Mouse (Mus musculus) embryonic facial prominence, embryonic 14.5 days (tissue): ENCODE results near the gene Sar1a. TPM values are rescaled to one million over a fixed set of nuclear protein-coding genes. Genes with fewer than 3 reads are reported as not detected.

Experiments
- ATAC-seq: fragments of 200-750 bp; cut with Nextera tagmentation; 2 replicates; pipeline ENCODE4 v1.8.0; 2017; ENCODE audit warnings: low read depth, moderate number of reproducible peaks, moderate TSS enrichment
- DNase-seq: peaks from one replicate; pipeline ENCODE4 v3.0.0-alpha.2; 2015; ENCODE audit warnings: low spot score
- H3K27ac ChIP-seq: fragments of 300-500 bp; sonication (generic); replicated peaks from 2 replicates; pipeline ENCODE4 v1.5.1; 2014; ENCODE audit warnings: low read depth, mild to moderate bottlenecking, low read length, moderate library complexity
- H3K27me3 ChIP-seq: fragments of 300-500 bp; sonication (generic); replicated peaks from 2 replicates; pipeline ENCODE4 v1.6.1; 2014; ENCODE audit warnings: low read length; ENCODE audit not compliant: control insufficient read depth, insufficient read depth
- H3K36me3 ChIP-seq: fragments of 300-500 bp; sonication (generic); 2 replicates; pipeline ENCODE4 v1.6.1; 2014; ENCODE audit warnings: low read length, mixed read lengths; ENCODE audit not compliant: control insufficient read depth, insufficient read depth
- H3K4me1 ChIP-seq: fragments of 300-500 bp; sonication (generic); 2 replicates; pipeline ENCODE4 v1.6.1; 2014; ENCODE audit warnings: antibody characterized with exemption, low read length; ENCODE audit not compliant: control insufficient read depth, insufficient read depth
- H3K4me2 ChIP-seq: fragments of 300-500 bp; sonication (generic); 2 replicates; pipeline ENCODE4 v1.6.1; 2014; ENCODE audit warnings: low read depth, mild to moderate bottlenecking, low read length, moderate library complexity, mixed read lengths
- H3K4me3 ChIP-seq: fragments of 300-500 bp; sonication (generic); 2 replicates; pipeline ENCODE4 v1.5.1; 2014; ENCODE audit warnings: low read depth, mild to moderate bottlenecking, low read length
- H3K9ac ChIP-seq: fragments of 300-500 bp; sonication (generic); 2 replicates; pipeline ENCODE4 v1.6.1; 2014; ENCODE audit warnings: low read depth, mild to moderate bottlenecking, low read length, moderate library complexity, mixed read lengths
- H3K9me3 ChIP-seq: fragments of 300-500 bp; sonication (generic); 2 replicates; pipeline ENCODE4 v1.6.1; 2016; ENCODE audit warnings: low read length; ENCODE audit not compliant: control insufficient read depth
- WGBS: fragments of 180-500 bp; shearing (Covaris S2); extraction: QIAGEN DNeasy Blood & Tissue Kit; methylation state at CpG from one replicate; pipeline ENCODE4 v1.1.7; 2014; 5-methylcytosine and 5-hydroxymethylcytosine counted together
- polyA plus RNA-seq: library from polyadenylated mRNA; unstranded; fragments of >200 nt; fragmentation: Nextera tagmentation; extraction: Ambion mirVana; gene quantifications from 2 replicates; pipeline ENCODE4 v1.2.1, GENCODE M21; 2014

Sar1a gene
- polyA plus RNA-seq, 1 experiment from 2014 or later = 338 TPM

DNA sequence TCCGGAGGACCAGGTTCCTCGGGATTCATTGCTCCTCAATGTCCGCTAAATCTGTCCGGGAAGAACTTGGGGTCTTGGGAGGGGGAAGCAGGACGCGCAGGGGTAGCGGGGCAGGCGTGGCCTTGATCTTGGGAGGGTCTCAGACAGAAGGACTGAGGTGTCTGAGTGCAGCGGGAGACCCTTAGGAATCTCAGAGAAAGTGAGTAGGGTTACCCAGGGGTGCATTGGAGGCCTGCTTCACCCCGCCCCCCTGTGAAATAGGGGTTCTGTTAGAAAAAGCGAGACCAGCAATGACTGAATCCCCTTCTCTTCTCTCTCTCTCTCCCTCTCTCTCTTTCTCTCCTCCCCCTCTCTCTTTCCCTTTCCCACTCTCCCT, 35.4 kb downstream of the Sar1a start:
- whole genome bisulfite sequencing = 2% methylated on average over 11 of the region's 11 CpGs
- peak overlapping the region; percentile 92 for H3K4me2 ChIP-seq

DNA sequence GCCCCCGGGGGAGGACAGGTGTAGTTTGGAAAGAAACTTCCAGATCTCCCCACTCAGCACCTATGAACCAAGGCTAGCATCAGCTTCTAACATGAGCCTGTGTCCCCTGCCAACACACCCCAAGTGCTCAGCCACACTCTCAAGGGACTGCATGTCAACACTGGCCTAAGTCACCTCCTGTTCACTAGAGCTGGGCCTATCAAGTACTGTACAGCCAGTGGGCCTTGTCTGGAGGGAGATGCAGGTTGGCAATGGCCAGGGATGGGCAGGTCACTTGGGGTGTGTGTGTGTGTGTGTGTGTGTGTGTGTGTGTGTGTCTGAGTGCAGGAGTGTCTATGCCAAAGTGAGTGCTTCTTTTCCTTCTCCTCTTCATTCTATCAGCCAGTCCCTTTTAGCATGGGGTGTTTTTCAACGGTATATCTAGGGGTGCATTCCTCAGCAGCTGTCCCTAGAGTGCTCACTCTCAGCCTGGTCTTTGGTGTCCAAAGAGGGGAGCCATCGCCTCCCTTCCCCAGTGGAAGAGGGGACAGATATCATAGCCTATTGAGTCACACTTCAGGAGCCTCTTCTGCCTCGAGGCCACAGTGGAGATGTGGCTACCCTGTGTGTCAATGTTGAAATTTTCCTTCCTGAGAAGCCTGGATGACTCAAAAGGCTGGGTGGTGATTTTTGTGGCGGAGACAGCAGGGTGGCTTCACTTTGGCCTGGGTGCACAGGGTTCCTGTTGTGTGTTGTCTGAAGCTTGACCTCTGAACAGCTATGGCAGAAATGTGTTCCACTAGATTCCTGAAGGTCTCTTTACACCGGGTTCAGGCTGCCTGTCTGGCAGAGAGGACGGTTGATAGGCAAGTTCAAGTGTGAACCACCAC, 36.1 kb downstream of the Sar1a start:
- Histone ChIP-seq H3K27ac (no peak overlapping the region), H3K4me3 (peak overlapping the region; percentile 59), H3K9ac (peak overlapping the region; percentile 66; the same call in 1 of the 2 replicates), H3K27me3 (no peaks in the 10 kb centered on the region), H3K4me1 (peaks cover 6% of the 10 kb centered on the region), H3K9me3 (no peaks in the 10 kb centered on the region), H3K4me2 (peak overlapping the region; percentile 92), H3K36me3 (no peaks in the 10 kb centered on the region)
- 77% methylated on average over 7 of the region's 7 CpGs for WGBS
- ATAC-seq (0 out of 2 replicates have a peak, but pooled peaks have one; percentile 28), DNase-seq (no peak)

More for the DNA sequence above, 35.4 kb downstream of the Sar1a start:
- no peaks in the 10 kb centered on the region for H3K27me3 ChIP-seq
- H3K4me1 ChIP-seq = peaks cover 6% of the 10 kb centered on the region
- H3K9ac ChIP-seq = peak overlapping the region; percentile 66
- H3K9me3 ChIP-seq = no peaks in the 10 kb centered on the region
- peak overlapping the region; percentile 59 for H3K4me3 ChIP-seq
- no peak for DNase-seq
- no peak overlapping the region for H3K27ac ChIP-seq
- peak; percentile 19; the same call in 1 of the 2 replicates for ATAC-seq
- H3K36me3 ChIP-seq = no peaks in the 10 kb centered on the region

DNA sequence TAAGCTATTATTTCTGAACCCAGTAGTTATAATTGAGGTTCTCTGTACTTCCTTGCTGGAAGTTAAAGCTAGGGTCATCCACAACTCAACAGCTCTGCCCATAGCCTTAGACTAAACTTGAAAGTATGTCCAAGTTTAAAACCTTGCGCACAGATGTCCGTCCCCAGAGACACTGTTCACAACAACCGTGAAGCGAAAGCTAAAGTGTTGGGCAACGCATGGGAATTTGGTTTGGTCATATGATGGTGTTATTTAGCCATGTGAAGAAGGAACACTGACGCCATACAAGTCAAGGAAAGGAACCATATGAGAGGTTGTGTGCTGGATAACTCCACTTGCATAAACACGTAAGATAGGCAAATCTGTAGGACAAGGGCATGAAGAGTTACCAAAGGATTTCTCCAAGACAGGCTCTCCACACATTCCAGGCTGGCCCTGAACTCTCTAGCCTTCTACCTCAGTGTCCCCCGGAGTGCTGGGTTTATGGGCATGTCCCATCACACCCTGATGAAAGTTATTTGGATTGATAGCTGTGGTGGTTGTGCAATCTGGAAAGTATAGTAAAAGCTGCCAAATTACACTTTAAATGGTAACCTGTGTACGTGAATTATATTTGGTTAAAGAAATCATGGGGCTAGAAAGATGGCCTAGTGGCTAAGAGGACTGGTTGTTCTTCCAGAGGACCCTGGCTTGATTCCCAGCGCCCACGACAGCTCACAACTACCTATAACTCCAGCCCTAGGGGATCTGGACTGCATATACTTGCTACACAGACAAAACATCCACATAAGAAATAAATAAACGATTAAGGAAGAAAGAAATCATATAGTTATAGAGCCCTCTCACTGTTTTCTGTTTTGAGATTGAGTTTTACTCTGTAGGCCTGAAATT, 37.6 kb downstream of the Sar1a start:
- no peak overlapping the region for H3K27ac ChIP-seq
- H3K4me3 ChIP-seq = no peak overlapping the region
- no peaks in the 10 kb centered on the region for H3K36me3 ChIP-seq

DNA sequence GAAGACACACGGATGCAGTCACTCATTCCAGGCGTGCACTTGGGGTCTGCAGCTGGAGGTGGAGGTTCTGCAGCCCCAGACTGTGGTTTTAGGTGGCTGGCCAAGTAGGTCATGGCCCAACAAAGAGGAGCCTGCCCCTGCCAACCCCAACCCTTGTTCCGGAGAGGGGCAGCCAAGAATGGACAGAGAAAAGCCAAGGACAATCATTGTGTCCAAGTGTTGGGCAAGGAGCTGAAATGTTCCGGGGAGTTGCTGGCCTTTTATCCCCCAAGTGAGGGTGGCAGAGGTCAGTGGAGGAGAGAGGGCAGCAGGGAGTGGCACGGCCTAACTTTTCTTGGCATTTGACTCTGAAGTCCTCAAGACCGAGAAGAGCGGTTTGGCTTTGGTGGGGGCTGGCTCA, 40.2 kb downstream of the Sar1a start:
- DNase-seq = no peak
- Histone ChIP-seq H3K4me1 (peaks cover 6% of the 10 kb centered on the region), H3K27me3 (no peaks in the 10 kb centered on the region), H3K4me2 (no peak overlapping the region), H3K27ac (no peak overlapping the region), H3K9ac (no peak overlapping the region), H3K36me3 (no peaks in the 10 kb centered on the region), H3K4me3 (no peak overlapping the region), H3K9me3 (no peaks in the 10 kb centered on the region)
- ATAC-seq = no peak
- WGBS = 87% methylated on average over 7 of the region's 7 CpGs

More for the DNA sequence above, 37.6 kb downstream of the Sar1a start:
- peaks cover 6% of the 10 kb centered on the region for H3K4me1 ChIP-seq
- no peak for DNase-seq
- 90% methylated on average over 12 of the region's 12 CpGs for WGBS
- H3K4me2 ChIP-seq = no peak overlapping the region
- H3K9me3 ChIP-seq = no peaks in the 10 kb centered on the region
- H3K27me3 ChIP-seq = no peaks in the 10 kb centered on the region
- ATAC-seq = no peak
- H3K9ac ChIP-seq = no peak overlapping the region

DNA sequence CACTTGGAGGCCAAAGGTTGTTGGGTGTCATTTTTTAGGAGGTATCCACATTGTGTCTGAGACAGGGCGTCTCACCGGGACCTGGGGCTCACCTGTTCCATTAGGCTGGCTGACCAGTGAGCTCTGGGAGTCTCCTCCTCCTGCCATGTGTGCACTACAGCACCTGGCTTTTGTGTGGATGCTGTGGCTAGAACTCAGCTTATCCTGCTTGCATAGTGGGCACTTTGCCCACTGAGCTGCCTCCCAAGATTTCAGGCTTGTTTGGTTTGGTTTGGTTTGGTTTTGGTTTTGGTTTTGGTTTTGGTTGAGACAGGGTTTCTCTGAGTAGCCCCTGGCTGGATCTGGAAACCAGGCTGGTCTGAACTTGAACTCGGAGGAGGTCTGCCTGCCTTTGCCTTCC, 42.1 kb downstream of the Sar1a start:
- no peaks in the 10 kb centered on the region for H3K27me3 ChIP-seq
- no peak overlapping the region for H3K9ac ChIP-seq
- no peak overlapping the region for H3K4me3 ChIP-seq
- no peaks in the 10 kb centered on the region for H3K36me3 ChIP-seq
- 78% methylated on average over 3 of the region's 3 CpGs for WGBS
- H3K4me1 ChIP-seq = no peaks in the 10 kb centered on the region
- H3K4me2 ChIP-seq = no peak overlapping the region
- H3K9me3 ChIP-seq = no peaks in the 10 kb centered on the region
- ATAC-seq (no peak), DNase-seq (no peak)
- no peak overlapping the region for H3K27ac ChIP-seq

DNA sequence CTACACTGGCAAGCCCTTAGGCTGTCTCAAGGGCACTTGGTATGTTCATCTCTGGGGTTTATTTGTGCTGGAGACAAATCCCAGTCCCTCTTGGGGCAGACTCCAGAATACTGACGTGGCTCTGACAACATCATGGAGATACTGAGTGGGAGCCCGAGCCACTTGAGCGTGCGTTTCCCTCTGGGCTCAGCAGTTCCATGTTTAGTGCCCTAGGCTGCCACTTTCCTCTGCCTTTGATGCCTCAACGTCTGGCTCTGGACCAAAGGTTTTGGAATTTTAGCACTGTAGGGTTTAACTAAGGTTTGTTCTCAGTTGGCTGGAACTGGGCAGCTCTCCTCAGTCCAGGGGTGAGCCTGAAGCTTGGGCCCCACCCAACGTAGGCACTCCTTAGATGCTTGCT, 43.2 kb downstream of the Sar1a start:
- DNase-seq (no peak), ATAC-seq (no peak)
- no peak overlapping the region for H3K4me3 ChIP-seq
- H3K4me1 ChIP-seq = no peaks in the 10 kb centered on the region
- H3K9ac ChIP-seq = no peak overlapping the region
- no peaks in the 10 kb centered on the region for H3K9me3 ChIP-seq
- no peaks in the 10 kb centered on the region for H3K36me3 ChIP-seq
- no peak overlapping the region for H3K4me2 ChIP-seq
- H3K27me3 ChIP-seq = no peaks in the 10 kb centered on the region
- no peak overlapping the region for H3K27ac ChIP-seq
- 58% methylated on average over 6 of the region's 6 CpGs for WGBS

DNA sequence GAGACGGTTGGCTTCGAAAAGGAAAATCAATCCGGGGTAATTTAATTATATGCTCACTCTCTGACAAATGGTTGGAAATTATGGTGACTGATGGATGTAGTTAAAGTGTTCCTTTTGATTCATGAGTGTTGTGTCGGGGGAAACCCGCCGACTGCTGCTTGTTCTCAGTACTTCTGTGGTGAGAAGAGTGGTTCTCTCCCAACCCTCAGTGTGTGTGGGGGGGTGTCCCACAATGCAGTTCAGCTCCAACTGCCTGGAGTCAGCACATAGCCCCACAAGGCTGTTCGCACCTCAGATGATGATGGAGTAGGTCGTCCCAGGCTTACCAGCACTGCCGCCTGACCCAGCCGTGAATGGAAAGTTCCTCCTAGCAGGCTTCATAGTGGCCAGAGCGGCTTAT, 49.1 kb downstream of the Sar1a start:
- Histone ChIP-seq H3K4me2 (no peak overlapping the region), H3K27ac (no peak overlapping the region), H3K9ac (no peak overlapping the region), H3K9me3 (no peaks in the 10 kb centered on the region), H3K4me3 (no peak overlapping the region), H3K4me1 (no peaks in the 10 kb centered on the region), H3K27me3 (no peaks in the 10 kb centered on the region), H3K36me3 (no peaks in the 10 kb centered on the region)
- no peak for DNase-seq
- 66% methylated on average over 11 of the region's 11 CpGs for WGBS
- ATAC-seq = no peak

DNA sequence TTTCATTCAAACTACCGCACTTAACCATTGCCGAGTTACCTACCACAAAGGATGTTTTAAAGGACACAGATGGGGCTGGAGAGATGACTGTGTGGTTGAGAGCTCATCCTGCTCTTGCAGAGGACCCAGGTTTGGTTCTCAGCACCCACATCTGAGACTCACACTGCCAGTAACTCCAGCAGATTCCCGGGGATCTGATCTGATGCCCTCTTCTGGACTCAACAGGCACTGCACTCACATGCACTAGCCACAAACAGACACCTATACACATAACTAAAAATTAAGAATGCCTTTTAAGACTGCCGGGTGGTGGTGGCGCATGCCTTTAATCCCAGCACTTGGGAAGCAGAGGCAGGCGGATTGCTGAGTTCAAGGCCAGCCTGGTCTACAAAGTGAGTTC, 50.1 kb downstream of the Sar1a start:
- Histone ChIP-seq H3K9me3 (no peaks in the 10 kb centered on the region), H3K36me3 (no peaks in the 10 kb centered on the region), H3K27ac (no peak overlapping the region), H3K9ac (no peak overlapping the region), H3K27me3 (no peaks in the 10 kb centered on the region), H3K4me1 (no peaks in the 10 kb centered on the region), H3K4me2 (no peak overlapping the region), H3K4me3 (no peak overlapping the region)
- no peak for DNase-seq
- ATAC-seq = no peak
- 93% methylated on average over 6 of the region's 6 CpGs for WGBS
